Mouse (Mus musculus) adrenal gland (tissue): Measurements from ENCODE around the gene Prdm2.

Experiments
- intact Hi-C: fragments of 180-260 bp; cut with DNase I; formaldehyde crosslinking; loops from one replicate; pipeline ENCODE4 v1.15.1; 2025
- microRNA-seq, 2 experiments: library from miRNA; unstranded; fragments of <30 nt; microRNA quantifications; one replicate each; pipeline ENCODE4; 2019

The Prdm2 gene

GRCm38 (mm10) chr4:143112439-143112838, 100.4 kb downstream of the Prdm2 start:
- intact Hi-C loops = loop anchor here (2.0 to 10.0 kb wide), 3 partner anchors 38 to 125 kb away; partner anchors contain the start of gene Prdm2

DNA sequence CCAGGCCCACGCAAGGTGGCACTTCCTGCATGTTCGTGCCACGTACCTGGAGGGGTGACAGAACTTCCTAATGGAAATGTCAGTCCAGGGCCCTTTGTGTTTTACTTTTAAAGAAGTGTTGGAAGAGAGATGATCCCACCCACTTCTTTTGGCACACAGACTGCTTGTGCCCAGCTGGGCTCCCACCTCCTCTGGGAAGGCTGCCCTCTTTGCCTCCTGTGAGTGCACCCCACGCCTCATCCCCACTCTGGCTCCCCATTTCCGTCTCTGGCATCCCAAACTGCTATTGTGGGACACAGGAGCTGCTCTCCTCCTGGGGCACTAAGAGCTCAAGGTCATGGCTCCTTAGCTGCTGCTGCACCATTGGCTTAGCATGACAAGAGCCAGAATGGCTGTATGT, 100.9 kb downstream of the Prdm2 start:
- intact Hi-C loops = loop anchor here (2.0 to 10.0 kb wide), 3 partner anchors 39 to 125 kb away; partner anchors contain the start of gene Prdm2

DNA sequence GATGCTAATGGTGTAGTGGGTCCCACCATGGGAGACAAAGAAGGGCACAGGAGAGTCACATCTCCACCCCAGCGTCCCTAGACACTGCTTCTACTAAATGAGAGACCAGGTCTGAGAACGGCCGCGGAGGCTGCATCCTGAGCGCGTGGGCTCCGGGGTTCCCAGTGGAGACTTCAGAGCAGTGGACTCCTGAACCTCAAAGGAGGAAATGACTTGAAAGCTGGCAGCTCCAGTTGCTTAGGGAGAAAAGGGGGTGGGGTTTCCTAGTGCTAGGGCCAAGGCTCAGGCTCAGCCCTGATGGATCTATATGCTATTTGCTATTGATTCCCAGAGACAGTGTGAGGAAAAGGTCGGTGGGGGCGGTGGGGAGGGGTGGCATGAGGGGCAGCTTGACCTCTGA, 104.2 kb downstream of the Prdm2 start:
- intact Hi-C loops = no loop called here

- intact Hi-C loops = no loop called here
Measured at GRCm38 (mm10) chr4:143106971-143107370, 105.8 kb downstream of the Prdm2 start.

DNA sequence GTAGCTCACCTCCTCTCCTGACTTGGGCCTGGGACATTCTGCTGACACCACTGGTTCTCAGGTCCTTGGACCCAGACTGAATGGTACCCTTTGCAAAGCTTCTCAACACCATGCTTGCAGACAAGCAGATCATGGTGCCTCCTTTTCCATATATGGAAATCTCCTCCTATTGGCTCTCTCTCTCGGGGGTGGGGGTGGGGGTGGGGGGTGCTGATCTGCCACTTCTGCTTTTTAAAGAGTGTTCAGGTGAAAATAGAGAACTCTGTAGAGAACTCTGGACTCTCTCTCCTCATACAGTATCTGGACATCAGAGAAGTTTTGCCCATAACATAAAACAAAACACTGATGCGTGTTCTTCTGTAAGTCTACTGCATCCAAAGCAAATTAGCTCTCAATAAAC, 106.2 kb downstream of the Prdm2 start:
- intact Hi-C loops = no loop called here

DNA sequence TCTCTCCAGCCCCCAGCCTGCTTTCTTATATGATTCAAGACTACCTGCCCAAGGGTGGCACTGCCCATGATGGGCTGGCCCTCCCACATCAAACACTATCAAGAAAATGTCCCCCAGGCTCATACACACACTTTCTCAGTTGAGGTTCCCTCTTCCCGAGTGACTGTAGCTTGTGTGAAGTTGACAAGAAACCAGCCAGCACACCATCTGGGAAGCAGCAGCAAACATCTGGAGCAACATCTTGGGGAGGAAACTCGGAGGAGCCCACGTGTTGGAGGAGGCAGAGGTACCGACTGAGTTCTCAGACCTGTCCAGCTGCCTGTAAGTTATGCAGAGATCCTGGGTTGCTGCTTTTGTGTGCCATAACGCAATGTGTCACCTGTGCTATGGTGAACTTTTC, 108.1 kb downstream of the Prdm2 start:
- intact Hi-C loops = no loop called here

GRCm38 (mm10) chr4:143103811-143104210, 109.0 kb downstream of the Prdm2 start:
- intact Hi-C loops = no loop called here

DNA sequence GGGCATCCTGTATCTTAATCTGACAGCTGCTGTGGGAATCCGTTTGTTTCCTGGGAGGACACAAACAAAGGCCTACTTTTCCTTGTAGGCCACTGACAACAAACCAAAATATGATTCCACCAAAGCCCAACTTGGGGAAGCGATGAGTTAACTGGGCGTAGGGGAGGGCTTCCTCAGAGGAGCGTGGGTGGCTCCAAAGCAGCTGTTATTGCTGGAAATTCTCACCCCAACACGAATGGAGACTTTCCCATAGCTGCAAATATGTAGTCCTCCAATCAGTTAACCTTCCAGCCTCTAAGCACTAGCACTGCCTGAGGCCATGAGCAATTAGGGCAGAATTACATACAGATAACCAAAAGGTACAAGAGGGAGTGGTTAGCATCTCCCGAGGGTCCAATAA, 112.6 kb downstream of the Prdm2 start:
- intact Hi-C loops = no loop called here

DNA sequence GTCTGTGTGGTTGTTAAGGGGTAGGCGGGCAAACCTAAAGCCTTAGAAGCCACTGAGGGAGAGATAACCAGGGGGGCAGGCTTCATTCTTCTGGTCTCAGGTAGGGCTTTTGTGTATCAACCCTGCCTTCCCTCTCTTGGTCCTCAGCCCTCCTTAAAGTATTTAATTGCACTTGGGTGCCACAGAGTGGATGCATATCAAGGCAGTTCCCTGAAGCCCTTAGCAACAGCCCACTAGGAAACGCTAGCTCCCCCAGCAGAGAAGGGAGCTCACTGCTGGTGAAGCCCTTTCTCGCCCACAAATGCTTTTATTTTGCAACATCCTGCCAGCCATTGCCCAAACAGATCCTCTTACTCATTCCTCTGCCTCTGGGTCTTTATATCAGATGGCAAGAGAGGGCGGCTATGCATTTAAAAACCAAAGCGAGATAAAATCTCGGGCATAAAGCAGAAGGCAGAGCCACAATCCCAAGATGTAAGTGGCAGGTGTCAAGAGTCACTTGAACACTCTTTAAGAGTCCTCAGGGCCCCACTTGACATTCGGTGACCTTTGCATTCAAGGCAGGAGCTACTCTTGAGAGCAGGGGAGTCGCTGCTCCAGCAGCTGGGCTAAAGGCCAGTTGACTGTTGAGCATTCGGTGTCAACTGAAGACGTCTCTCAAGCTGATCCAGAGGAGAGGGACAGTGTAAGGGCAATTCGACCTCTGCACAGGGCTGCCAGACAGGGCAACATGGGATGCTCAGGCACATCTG, 113.3 kb downstream of the Prdm2 start:
- intact Hi-C loops = no loop called here

- intact Hi-C loops = no loop called here
Measured at GRCm38 (mm10) chr4:143092082-143092701, 120.6 kb downstream of the Prdm2 start.

DNA sequence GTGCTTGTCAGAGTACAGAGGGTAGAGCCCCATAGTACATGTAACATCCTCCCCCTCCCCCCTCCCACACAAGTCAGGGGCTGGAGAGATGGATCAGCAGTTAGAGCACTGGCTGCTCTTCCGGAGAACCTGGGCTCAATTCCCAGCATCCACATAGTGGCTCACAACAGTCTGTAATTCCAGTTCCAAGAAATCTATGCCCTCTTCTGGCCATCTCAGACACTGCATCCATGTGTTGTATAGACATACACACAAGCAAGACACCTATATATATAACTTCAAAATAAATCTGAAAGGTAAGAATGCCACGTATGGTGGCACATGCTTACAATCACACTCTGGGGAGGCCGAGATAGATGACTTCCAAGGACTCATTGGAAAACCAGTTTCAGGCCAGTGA, 122.2 kb downstream of the Prdm2 start:
- intact Hi-C loops = no loop called here

- intact Hi-C loops = no loop called here
Measured at GRCm38 (mm10) chr4:143074071-143074765, 138.6 kb downstream of the Prdm2 start.

- intact Hi-C loops = no loop called here
Measured at GRCm38 (mm10) chr4:143071791-143072190, 141.0 kb downstream of the Prdm2 start.

DNA sequence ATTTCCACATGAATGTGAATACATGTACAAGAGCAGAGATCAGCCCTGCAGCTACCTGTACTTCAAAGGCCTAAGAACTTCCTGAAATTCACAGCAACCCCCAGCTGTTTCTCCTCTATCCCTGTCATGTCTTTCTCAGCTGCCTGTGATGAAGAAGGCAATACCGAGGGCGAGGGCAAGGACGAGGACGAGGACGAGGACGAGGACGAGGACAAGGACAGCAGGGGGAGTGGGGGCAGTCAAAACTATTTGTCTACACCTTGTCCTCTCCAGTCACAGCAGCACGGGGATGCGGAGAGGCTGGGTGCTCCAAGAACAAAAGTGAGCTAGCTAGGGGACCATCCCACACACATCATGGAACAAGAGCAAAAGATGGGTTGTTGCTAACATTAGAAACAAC, 145.8 kb downstream of the Prdm2 start:
- intact Hi-C loops = no loop called here

GRCm38 (mm10) chr4:143058765-143059344, 153.9 kb downstream of the Prdm2 start:
- intact Hi-C loops = no loop called here

Small RNA genes within 50 kb of the gene (microRNA-seq; reads per million reads assigned to microRNA genes)
- 1.1 to 2.5 reads per million in 2 experiments for gene Mir7021
